Mouse (Mus musculus): Measurements from ENCODE around the gene Trhr2. TPM values are rescaled to one million over a fixed set of nuclear protein-coding genes. Genes with fewer than 3 reads are reported as not detected.
"Not testable (repeated sequence)": the region's sequence is repeated elsewhere in the genome, so short reads cannot be mapped to it uniquely, and the experiment has no call there.

The Trhr2 gene
- polyA plus RNA-seq, 2 experiments from 2014 or later: not detected

DNA sequence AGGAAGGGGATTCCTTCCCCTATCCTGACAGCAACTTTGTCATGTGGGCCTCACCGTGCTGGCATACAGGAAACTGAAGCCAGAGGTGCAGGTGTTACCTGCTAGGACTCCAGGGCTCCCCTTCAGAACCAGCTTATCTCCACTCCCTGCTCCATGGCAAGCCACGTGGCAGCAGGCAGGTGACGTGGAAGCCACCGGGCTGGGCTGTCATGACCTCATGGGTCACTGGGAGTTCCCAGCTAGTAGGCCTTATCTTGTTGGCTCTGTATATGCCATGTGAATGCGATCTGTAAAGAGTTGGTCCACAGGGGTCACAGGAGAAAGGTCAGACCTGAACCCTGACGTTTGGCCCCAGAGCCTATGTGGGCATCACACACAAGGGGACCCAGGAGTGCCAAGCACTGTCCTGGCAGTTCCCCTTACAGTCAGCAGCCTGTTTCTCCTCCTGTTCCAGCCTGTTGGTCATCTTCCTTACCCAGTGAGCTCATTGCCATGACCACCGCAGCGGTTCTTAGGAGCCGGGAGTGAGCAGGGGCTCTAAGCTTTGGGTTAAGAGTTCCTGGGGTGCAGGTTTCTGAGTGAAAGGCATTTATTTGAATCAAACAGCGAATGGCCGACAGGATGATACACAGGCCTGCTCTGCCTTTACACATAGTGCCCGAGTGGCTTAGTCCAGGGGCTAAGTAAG is 30.0 kb downstream of the Trhr2 start:
- no peak for ATAC-seq

DNA sequence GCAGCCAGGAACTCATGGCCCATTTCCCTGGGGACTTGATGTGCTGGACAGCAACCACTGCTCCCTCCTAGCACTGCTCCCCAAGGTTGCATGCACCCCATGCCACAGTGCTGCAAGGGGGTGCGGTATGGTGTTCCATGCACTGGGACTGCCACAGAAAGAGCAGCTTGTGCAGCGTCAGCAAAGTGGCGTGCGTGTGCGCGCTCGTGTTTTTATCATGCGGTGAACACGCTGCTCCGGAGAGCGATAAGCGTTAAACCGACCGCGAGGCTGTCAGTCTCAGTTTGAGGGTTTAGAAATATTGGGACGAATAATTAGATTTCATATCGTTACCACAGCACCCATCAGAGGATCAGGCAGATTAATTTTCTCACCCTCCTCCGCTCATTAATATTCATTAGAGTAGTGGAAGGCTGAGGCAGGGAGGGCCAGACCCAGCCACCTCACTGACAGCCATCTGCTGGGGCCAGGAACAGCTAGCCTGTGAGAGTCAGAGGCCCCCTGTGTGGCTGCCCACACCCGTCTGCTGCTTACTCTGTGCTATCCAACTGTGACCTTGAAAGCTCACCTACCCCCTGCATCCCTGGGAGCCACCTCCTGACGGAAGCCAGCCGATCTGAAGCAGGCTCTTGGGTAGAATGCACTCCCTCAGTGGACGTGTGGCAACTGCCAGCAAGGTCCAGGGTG is 30.9 kb downstream of the Trhr2 start:
- ATAC-seq: no peak

DNA sequence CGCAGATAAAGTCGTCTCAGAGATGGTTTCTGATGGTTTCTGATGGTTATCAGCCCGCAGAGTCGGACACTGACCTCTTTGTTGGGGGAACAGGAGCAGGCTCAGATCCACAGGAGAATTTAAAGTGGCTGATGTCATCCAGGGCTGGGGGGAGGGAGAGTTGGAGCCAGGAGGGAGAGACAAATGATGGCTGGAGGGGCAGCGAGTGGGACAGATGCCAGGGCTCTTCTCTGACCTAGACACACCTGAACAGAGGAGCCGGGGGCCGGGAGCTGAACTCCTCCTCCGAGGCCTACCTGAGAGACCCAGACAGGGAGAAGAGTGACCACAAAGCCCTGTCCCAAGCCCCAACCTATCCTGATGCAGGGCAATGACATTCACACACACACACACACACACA is 31.5 kb downstream of the Trhr2 start:
- no peak for ATAC-seq

DNA sequence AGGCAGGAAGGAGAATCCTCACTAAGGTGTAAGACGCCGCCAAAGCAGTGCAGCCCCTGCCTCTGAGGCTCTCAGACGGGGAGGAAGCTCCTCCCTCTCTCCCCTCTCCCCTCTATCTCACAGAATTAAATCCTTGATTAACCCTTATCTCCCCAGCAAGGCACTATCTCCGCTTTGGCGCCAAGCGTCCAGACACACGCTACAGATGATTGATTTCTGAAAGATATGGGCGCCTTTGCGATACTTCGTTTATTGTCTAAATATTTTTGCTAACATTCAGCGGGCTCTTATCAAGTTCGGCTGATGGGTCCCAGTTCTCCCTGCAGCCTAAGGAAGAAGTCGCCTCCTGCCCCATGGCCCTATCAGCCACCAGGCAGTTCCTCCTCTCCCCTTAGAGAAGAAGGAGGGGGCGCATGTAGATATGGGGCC is 34.4 kb downstream of the Trhr2 start:
- no peak for ATAC-seq

GRCm38 (mm10) chr8:122325196-122325595 is 35.4 kb downstream of the Trhr2 start:
- ATAC-seq: no peak

DNA sequence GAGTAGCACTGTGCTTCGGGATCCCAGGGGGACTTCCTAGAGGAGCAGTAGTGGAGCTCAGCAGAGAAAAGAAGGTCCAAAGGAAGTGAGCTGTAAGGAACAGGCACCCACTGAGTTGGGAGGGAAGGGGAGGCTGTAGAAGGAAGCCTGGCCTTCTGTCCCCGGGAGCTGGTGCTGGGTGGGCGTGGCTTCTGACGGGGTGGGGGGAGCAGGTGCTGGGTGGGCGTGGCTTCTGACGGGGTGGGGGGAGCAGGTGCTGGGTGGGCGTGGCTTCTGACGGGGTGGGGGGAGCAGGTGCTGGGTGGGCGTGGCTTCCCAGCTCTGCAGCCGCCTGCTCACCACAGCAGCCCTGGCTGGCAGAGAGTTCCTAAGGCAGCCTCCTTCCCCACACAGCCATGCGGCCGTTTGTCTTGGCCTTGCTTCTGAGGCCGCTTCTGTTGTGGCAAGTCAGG is 36.6 kb downstream of the Trhr2 start:
- ATAC-seq: not testable (repeated sequence)

DNA sequence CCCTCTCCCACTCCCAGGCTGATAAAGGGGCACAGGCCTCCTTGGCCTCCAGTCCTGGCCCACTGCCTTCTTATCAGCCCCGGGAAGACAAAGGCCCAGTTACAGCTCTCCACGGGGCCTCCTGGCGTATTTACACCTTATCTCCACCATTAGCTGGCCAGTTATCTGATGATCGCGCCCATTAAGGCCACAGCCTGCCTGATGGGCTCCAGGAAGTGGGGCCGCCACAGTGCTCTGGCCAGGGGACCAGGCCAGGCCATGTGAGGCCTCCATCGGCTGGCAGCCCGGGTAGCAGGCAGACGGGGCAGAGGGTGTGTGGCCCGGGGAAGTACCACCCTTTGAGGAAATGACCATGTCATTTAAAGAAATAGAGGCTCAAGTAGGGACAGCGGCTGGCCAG is 37.8 kb downstream of the Trhr2 start:
- ATAC-seq: no peak

GRCm38 (mm10) chr8:122322126-122322525 is 38.4 kb downstream of the Trhr2 start:
- no peak for ATAC-seq

DNA sequence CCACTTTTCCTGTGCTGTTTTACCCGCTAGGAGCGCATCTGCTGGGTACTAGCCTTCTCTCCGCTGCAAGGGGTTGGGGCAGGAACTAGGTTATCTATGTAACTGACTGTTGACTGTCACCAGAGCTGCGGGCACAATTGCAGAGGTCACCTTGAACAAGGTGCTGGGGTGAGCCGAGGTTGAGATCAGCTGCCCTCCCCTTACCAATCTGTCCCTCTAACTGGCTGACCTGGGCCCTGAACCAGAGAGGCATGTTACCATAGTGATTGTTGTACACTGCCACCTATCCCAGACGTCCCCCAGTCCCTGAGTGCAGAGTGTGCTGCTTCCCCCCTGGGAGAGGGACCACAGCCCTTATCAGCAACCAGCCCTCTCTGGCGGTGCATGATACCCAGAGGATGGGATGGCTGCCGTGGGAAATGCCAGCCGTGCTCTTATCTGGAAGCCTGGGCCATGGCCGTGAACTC is 39.1 kb downstream of the Trhr2 start:
- no peak for ATAC-seq

DNA sequence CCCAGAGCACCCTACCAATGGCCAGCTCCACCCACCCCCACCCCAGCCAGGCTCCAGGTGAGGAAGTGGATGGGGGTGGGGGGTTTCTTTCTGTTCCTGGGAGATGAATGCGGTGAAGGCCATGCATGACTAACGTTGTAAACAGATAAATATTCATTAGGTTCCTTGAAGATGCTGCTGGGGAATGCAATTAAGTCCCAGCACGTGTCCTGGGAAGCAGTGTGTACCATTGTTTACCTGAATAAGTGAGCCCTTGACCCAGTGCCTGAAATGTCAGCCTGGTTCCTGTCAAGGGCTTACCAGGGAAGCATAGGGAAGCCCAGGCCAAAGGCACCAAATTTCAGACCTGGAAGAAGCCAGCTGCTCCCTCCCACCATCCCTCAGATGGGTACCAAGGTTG is 40.0 kb downstream of the Trhr2 start:
- no peak for ATAC-seq

DNA sequence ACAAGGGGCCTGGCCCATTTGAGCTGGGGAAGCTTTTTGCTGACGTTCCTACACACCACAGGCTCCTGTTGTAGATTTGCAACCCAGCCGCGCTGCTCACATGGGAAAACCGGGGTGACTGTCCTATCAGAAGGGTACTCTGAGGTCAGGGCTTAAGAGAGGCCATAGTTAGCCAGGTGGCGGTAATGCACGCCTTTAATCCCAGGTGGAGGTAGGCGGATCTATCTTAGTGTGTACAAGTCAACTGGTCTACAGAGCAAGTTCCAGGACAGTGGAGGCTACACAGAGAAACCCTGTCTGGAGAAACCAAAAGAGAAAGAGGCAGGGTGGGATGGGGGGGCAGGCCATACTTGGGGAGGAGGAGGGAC is 40.9 kb downstream of the Trhr2 start:
- ATAC-seq: no peak

GRCm38 (mm10) chr8:122319045-122319707 is 41.4 kb downstream of the Trhr2 start:
- no peak for ATAC-seq

GRCm38 (mm10) chr8:122317918-122318475 is 42.5 kb downstream of the Trhr2 start:
- no peak for ATAC-seq

DNA sequence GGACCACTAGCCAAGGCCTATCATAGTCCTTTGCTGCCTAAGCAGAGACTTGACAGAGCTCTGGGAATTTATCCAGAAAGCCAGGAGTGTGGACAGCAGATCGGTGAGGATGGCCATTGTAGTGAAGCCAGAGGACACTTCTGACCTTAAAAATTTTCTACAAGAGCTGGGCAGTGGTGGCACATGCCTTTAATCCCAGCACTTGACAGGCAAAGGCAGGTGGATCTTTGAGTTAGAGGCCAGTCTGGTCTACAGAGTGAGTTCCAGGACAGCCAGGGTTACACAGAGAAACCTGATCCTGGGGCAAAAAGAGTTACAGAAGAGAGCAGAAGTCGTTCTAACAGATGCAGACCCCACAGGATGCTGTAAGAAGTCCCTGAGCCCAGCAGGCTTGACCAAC is 44.1 kb downstream of the Trhr2 start:
- ATAC-seq: no peak

GRCm38 (mm10) chr8:122314899-122315496 is 45.5 kb downstream of the Trhr2 start:
- no peak for ATAC-seq

GRCm38 (mm10) chr8:122313310-122313709 is 47.2 kb downstream of the Trhr2 start:
- ATAC-seq: no peak

DNA sequence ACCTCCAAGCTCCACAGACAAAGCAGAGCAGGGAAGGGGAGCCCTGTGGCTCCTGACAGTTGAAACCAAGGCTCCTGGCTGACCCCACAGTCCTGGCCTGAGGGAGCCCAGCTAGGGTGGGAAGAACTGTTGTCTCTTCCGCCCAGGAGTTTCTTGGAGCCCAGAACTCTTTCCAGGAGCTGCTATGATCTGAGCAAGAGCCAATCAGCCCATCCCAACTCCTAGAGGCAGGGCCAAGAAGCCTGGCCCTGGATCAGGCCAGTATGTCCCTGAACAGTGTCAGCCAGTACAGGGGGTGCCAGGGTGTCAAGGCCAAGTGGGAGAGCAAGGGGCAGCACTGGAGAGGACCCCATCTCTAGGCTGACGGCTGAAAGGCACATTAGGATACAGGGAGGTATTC is 48.0 kb downstream of the Trhr2 start:
- ATAC-seq: no peak

GRCm38 (mm10) chr8:122311115-122311514 is 49.4 kb downstream of the Trhr2 start:
- no peak for ATAC-seq

DNA sequence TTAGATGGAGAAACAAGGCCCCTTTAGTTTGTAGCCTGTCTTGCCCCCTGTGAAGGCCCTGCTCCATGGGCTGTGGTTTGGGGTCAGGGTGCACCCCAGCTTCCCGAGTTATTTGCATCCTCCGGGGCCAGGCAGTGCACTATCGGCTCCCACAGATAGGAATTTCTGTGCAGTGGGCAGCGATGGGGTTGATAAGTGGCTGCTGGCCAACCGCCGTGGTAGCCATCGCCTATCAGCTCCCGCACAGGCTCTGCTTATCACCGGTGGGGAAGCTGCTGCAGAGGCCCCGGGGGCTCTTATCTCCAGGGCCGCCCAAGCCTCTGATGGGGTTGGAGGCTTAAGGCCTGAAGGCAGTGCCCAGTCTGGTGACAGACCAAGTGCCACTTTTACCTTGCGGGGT is 51.3 kb downstream of the Trhr2 start:
- ATAC-seq: no peak

GRCm38 (mm10) chr8:122307836-122308235 is 52.7 kb downstream of the Trhr2 start:
- no peak for ATAC-seq

Data from activated CD4-positive, CD25-positive, alpha-beta regulatory T cell, adult 4 months (primary cell).